In the genomic region with DNA sequence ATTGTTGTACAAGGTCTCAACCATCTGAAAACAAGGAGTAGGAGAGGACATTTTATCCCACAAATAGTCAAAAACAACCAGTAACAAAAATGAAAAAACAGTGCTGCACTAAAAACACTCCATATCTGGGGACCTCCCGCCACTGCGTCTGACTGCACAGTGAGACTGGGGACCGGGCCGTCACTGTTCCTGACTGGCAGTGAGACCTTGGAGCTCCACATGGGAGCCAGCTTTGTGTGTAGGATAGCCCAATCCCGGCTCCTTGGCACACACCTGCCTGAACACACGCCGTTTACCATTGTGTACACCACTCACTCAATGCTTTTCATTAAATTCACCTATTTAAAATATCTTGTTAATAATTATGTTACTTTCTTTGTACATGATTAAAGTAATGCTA, we compare ENCODE assay signal across 27 mouse cellular contexts.
"Had no signal": no experiment of that assay in that cellular context is flagged by ENCODE, and none has a peak within 500 bp of the region (broad histone marks: within the 10 kb centered on the region; RNA-seq: fewer than 3 reads in every experiment).

No protein-coding gene starts in this region.

- ATAC-seq: hindbrain, postnatal 0 days; intestine, embryonic 16.5 days; liver, embryonic 12.5 days had no signal

- H3K9ac ChIP-seq: heart, embryonic 13.5 days; heart, embryonic 15.5 days; hindbrain, embryonic 13.5 days; hindbrain, embryonic 15.5 days; limb, embryonic 13.5 days; limb, embryonic 15.5 days; liver, embryonic 12.5 days; liver, embryonic 14.5 days had no signal

- H3K9me3 ChIP-seq: heart, embryonic 10.5 days; heart, embryonic 13.5 days; heart, embryonic 15.5 days; hindbrain, embryonic 13.5 days; hindbrain, embryonic 15.5 days; limb, embryonic 13.5 days; limb, embryonic 15.5 days; liver, embryonic 12.5 days had no signal

- H3K4me2 ChIP-seq: heart, embryonic 13.5 days; heart, embryonic 15.5 days; hindbrain, embryonic 13.5 days; hindbrain, embryonic 15.5 days; limb, embryonic 13.5 days; limb, embryonic 15.5 days; liver, embryonic 12.5 days had no signal

- H3K27ac ChIP-seq: heart, adult 2 months; heart, embryonic 10.5 days; heart, embryonic 13.5 days; heart, embryonic 15.5 days; hindbrain, embryonic 13.5 days; hindbrain, embryonic 15.5 days; hindbrain, postnatal 0 days; kidney, postnatal 0 days; limb, embryonic 13.5 days; limb, embryonic 15.5 days; liver, embryonic 12.5 days; liver, embryonic 14.5 days had no signal

- H3K4me3 ChIP-seq: heart, adult 2 months; heart, embryonic 10.5 days; heart, embryonic 13.5 days; heart, embryonic 15.5 days; hindbrain, embryonic 13.5 days; hindbrain, embryonic 15.5 days; limb, embryonic 13.5 days; limb, embryonic 15.5 days; liver, embryonic 12.5 days had no signal

- DNase-seq: gastrocnemius, postnatal 14 days; gastrocnemius, postnatal 36 days; heart, adult 11 months; heart, adult 2 months; heart, postnatal 14 days; heart, postnatal 36 days; kidney, adult 11 months; kidney, adult 2 months; kidney, adult 9 months; kidney, postnatal 14 days; kidney, postnatal 36 days; layer of hippocampus, adult 9-11 months; layer of hippocampus, postnatal 36 days; left cerebral cortex, postnatal 4 days; lung, adult 18-20 months had no signal

- H3K27me3 ChIP-seq: heart, embryonic 13.5 days; heart, embryonic 15.5 days; hindbrain, embryonic 13.5 days; hindbrain, embryonic 15.5 days; limb, embryonic 13.5 days; limb, embryonic 15.5 days; liver, embryonic 12.5 days had no signal
